Mouse (Mus musculus) c-Kit-negative CD71-positive TER-119-positive erythroid progenitor cells, embryonic 14.5 days (primary cell): ENCODE measurements around the gene Psph.

Source experiments
- DNase-seq: peaks from one replicate; pipeline ENCODE4 v3.0.0-alpha.2; 2013; ENCODE audit warnings: low read depth, low spot score

Psph gene

GRCm38 (mm10) chr5:129731021-129731420 lies 56.2 kb downstream of the Psph start:
- no peak for DNase-seq

- no peak for DNase-seq
Measured at GRCm38 (mm10) chr5:129730344-129730743, 56.9 kb downstream of the Psph start.

GRCm38 (mm10) chr5:129729286-129729685 lies 58.0 kb downstream of the Psph start:
- DNase-seq = no peak

- no peak for DNase-seq
Measured at GRCm38 (mm10) chr5:129726784-129727183, 60.5 kb downstream of the Psph start.

GRCm38 (mm10) chr5:129725774-129726392 lies 61.4 kb downstream of the Psph start:
- DNase-seq = no peak

DNA sequence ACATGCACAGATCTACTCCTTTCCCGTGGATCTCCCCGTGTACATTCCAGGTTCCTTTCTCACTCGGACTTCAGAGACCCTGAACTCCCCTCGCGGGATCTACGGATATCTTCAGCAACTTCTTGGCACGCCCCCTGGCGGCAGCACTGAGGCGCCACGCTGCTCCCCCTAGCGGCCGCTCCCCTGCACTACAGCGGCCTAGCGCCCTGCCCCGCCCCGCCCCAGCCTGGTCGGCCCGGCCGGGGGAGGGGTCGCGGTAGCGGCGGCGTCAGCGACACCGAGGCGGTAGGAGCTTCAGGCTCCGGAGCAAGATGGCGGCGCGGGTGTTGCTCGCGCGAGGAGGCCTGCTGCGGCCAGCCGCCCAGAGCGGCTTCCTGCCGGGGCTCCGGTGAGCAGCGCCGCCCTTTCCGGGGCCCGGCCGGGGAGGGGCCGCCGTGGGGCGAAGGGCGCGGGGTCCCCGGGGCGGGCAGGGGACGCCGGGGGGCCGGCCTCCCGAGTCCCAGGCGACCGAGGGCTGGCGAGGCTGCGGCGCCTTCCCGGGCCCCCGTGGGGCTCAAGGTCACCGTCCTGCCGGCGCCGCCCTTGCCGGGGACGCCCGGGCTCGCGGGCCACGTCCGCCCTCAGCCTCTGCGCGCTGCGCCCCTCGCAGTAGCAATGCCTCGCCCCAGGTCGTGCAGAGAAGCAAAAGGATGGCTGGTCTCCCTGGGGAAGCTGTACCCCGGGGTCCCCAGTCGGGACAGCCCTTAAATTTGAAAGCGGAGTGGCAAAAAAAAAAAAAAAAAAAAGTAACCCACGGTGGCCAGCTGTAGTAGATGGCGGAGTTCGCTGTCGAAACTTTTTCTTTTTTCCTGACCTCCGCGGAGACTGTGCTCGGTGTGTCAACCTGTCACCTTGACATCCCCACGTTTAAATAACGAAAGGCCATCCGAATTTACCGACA lies 62.1 kb downstream of the Psph start, which contains the start of gene Nipsnap2:
Gene Nipsnap2, plus strand, starts transcription at position 230 of the 940 bp plus-strand sequence.
- peak; percentile 72 for DNase-seq

DNA sequence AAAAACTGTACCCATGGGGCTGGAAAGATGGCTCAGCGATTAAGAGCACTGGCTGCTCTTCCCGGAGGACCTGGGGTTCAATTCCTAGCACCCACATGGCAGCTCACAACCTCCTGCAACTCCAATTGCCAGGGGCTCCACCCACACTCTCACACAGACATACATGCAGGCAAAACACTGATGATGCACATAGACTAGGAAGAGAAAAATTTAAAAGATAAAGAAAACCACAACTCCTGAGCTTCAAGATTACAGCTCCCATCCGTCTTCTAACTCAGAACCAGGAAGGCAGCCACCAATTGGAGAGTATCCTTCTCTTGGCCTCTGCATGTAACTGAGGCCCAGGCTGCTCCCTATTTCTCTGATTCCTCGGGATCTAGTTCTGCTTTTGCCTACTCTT lies 63.0 kb downstream of the Psph start:
- DNase-seq = no peak

DNA sequence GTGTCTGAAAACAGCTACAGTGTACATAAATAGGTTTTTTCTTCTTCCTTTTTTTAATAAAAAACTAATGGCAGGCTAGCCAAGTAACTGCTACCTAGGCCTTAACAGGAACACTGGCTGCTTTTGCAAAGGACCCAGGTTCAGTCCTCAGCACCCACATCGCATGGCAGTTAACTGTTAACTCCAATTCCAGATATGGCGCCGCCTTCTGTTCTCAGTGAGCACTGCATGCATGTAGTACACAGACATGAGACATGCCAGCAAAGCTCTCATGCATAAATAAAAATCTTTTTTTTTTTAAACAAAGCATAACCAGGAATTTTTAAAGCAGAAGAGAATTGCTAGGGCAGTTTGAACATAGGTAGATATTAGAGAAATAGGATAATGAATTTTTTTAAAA lies 67.1 kb downstream of the Psph start:
- DNase-seq = no peak

- no peak for DNase-seq
Measured at GRCm38 (mm10) chr5:129717016-129717415, 70.2 kb downstream of the Psph start.
